Mouse (Mus musculus): ENCODE data around the gene Hrasls5. TPM values are rescaled to one million over a fixed set of nuclear protein-coding genes. Genes with fewer than 3 reads are reported as not detected.

Gene Hrasls5
- polyA plus RNA-seq, 1 experiment from 2014 or later: not detected

Other genes with a start within 250 kb of the Hrasls5 start
- 3.7 and 4.7 TPM in 2 replicates for gene Spindoc, start 229.5 kb upstream of the Hrasls5 start, polyA plus RNA-seq (2015; fragmentation: Nextera tagmentation; extraction: Ambion mirVana)
- 0.93 and 1.00 TPM in 2 replicates for gene 2700081O15Rik, start 194.9 kb upstream of the Hrasls5 start, polyA plus RNA-seq (2015; fragmentation: Nextera tagmentation; extraction: Ambion mirVana)
- 67.5 and 73.5 TPM in 2 replicates for gene Rtn3, start 129.3 kb upstream of the Hrasls5 start, polyA plus RNA-seq (2015; fragmentation: Nextera tagmentation; extraction: Ambion mirVana)
- gene Atl3, start 118.5 kb upstream of the Hrasls5 start, polyA plus RNA-seq (2015; fragmentation: Nextera tagmentation; extraction: Ambion mirVana): 6.9 and 7.0 TPM in 2 replicates
- 24.6 and 27.1 TPM in 2 replicates for gene Pla2g16, start 55.1 kb upstream of the Hrasls5 start, polyA plus RNA-seq (2015; fragmentation: Nextera tagmentation; extraction: Ambion mirVana)
- not detected in 2 replicates for gene Lgals12, start 5.3 kb upstream of the Hrasls5 start, polyA plus RNA-seq (2015; fragmentation: Nextera tagmentation; extraction: Ambion mirVana)
- not detected in 2 replicates for gene Slc22a19, start 98.8 kb downstream of the Hrasls5 start, polyA plus RNA-seq (2015; fragmentation: Nextera tagmentation; extraction: Ambion mirVana)
- not detected in 2 replicates for gene Slc22a26, start 190.1 kb downstream of the Hrasls5 start, polyA plus RNA-seq (2015; fragmentation: Nextera tagmentation; extraction: Ambion mirVana)

Data from liver, embryonic 13.5 days (tissue).